Comparison of ENCODE assay signal across 7 mouse cellular contexts in genomic region chr17:30575121-30575904, GRCm38 (mm10). TPM values are rescaled to one million over a fixed set of nuclear protein-coding genes. Genes with fewer than 3 reads are reported as not detected.
DNase-seq lines count a peak whose midpoint lies in the region; ATAC-seq and TF ChIP-seq lines count a peak whose summit lies in the region.

No protein-coding gene starts in this region.

- peaks cover 8% of the 10 kb centered on the region for H3K4me1 ChIP-seq in forebrain, embryonic 11.5 days (replicated peaks; ENCODE audit: control insufficient read depth, insufficient read depth, low read length)
- H3K4me1 ChIP-seq in intestine, postnatal 0 days (replicated peaks; ENCODE audit: control insufficient read depth, insufficient read depth, low read length): peaks cover 11% of the 10 kb centered on the region; the same call in 1 of the 2 replicates
- peaks cover 24% of the 10 kb centered on the region for H3K4me1 ChIP-seq in lung, embryonic 16.5 days (replicated peaks; ENCODE audit: control insufficient read depth, insufficient read depth, low read length)
- peaks cover 17% of the 10 kb centered on the region; the same call in 1 of the 2 replicates for H3K4me1 ChIP-seq in stomach, embryonic 15.5 days

- TF ChIP-seq CTCF in intestine, postnatal 0 days (IDR thresholded peaks at IDR 0.05; ENCODE audit: low read depth): no peak

- peak overlapping the region; percentile 74; the same call in 1 of the 2 replicates for H3K27ac ChIP-seq in forebrain, embryonic 11.5 days (ENCODE audit: low read depth, low read length)
- H3K27ac ChIP-seq in intestine, postnatal 0 days (ENCODE audit: low read depth, low read length): peak overlapping the region; percentile 83
- peak overlapping the region; percentile 91 for H3K27ac ChIP-seq in lung, embryonic 16.5 days (ENCODE audit: low read length)
- peak overlapping the region; percentile 92 for H3K27ac ChIP-seq in stomach, embryonic 15.5 days

- peak overlapping the region; percentile 75 for H3K9ac ChIP-seq in forebrain, embryonic 11.5 days (ENCODE audit: low read length)
- peak overlapping the region; percentile 74 for H3K9ac ChIP-seq in intestine, postnatal 0 days (ENCODE audit: low read depth, low read length)
- peak overlapping the region; percentile 82 for H3K9ac ChIP-seq in lung, embryonic 16.5 days (ENCODE audit: low read length)
- H3K9ac ChIP-seq in stomach, embryonic 15.5 days: peak overlapping the region; percentile 73

- peak overlapping the region; percentile 74 for H3K4me3 ChIP-seq in forebrain, embryonic 11.5 days (ENCODE audit: low read depth, low read length)
- H3K4me3 ChIP-seq in intestine, postnatal 0 days (ENCODE audit: low read depth, low read length): peak overlapping the region; percentile 89
- H3K4me3 ChIP-seq in lung, embryonic 16.5 days (ENCODE audit: low read length): peak overlapping the region; percentile 88
- peak overlapping the region; percentile 83 for H3K4me3 ChIP-seq in stomach, embryonic 15.5 days (replicated peaks)

- no peaks in the 10 kb centered on the region for H3K9me3 ChIP-seq in forebrain, embryonic 11.5 days (ENCODE audit: control insufficient read depth, low read length)
- no peaks in the 10 kb centered on the region for H3K9me3 ChIP-seq in intestine, postnatal 0 days (ENCODE audit: control insufficient read depth)
- H3K9me3 ChIP-seq in lung, embryonic 16.5 days (ENCODE audit: control insufficient read depth, low read length): no peaks in the 10 kb centered on the region
- no peaks in the 10 kb centered on the region for H3K9me3 ChIP-seq in stomach, embryonic 15.5 days

- 8% methylated on average over 35 of the region's 35 CpGs for WGBS in forebrain, embryonic 11.5 days
- 4% methylated on average over 35 of the region's 35 CpGs for WGBS in intestine, postnatal 0 days
- WGBS in lung, embryonic 16.5 days: 3% methylated on average over 35 of the region's 35 CpGs
- 3% methylated on average over 35 of the region's 35 CpGs for WGBS in stomach, embryonic 15.5 days

- no peaks in the 10 kb centered on the region for H3K36me3 ChIP-seq in forebrain, embryonic 11.5 days (ENCODE audit: control insufficient read depth, insufficient read depth, low read length)
- no peaks in the 10 kb centered on the region for H3K36me3 ChIP-seq in intestine, postnatal 0 days (ENCODE audit: control insufficient read depth, insufficient read depth)
- no peaks in the 10 kb centered on the region for H3K36me3 ChIP-seq in lung, embryonic 16.5 days (ENCODE audit: control insufficient read depth, insufficient read depth, low read length)
- no peaks in the 10 kb centered on the region for H3K36me3 ChIP-seq in stomach, embryonic 15.5 days

- H3K4me2 ChIP-seq in forebrain, embryonic 11.5 days (ENCODE audit: low read depth, low read length, severe bottlenecking): peak overlapping the region; percentile 79
- peak overlapping the region; percentile 85 for H3K4me2 ChIP-seq in intestine, postnatal 0 days (replicated peaks; ENCODE audit: low read depth)
- H3K4me2 ChIP-seq in lung, embryonic 16.5 days (ENCODE audit: low read depth, low read length): peak overlapping the region; percentile 94
- H3K4me2 ChIP-seq in stomach, embryonic 15.5 days: peak overlapping the region; percentile 64

- DNase-seq in right cerebral cortex, adult 18-20 months: peak; percentile 72
- no peak for DNase-seq in right cerebral cortex, postnatal 14 days
- peak; percentile 36 for DNase-seq in adipocyte (ENCODE audit: low spot score)
- no peak for DNase-seq in forebrain, embryonic 11.5 days (ENCODE audit: low spot score)

- ATAC-seq in forebrain, embryonic 11.5 days (replicated peaks; ENCODE audit: low FRiP score): peak; percentile 16; the same call in 1 of the 2 replicates
- peak; percentile 12; the same call in 1 of the 2 replicates for ATAC-seq in intestine, postnatal 0 days
- ATAC-seq in lung, embryonic 16.5 days (ENCODE audit: low read depth): peak; percentile 6
- ATAC-seq in stomach, embryonic 15.5 days (ENCODE audit: insufficient read depth, low FRiP score, low read depth): no peak

- H3K27me3 ChIP-seq in forebrain, embryonic 11.5 days (ENCODE audit: control insufficient read depth, insufficient read depth, low read length): no peaks in the 10 kb centered on the region
- H3K27me3 ChIP-seq in intestine, postnatal 0 days (replicated peaks; ENCODE audit: control insufficient read depth, insufficient read depth, low read length): no peaks in the 10 kb centered on the region
- H3K27me3 ChIP-seq in lung, embryonic 16.5 days (ENCODE audit: control insufficient read depth, insufficient read depth, low read depth, low read length): no peaks in the 10 kb centered on the region
- H3K27me3 ChIP-seq in stomach, embryonic 15.5 days (replicated peaks): no peaks in the 10 kb centered on the region

RNA-seq across cellular contexts. Expression of gene Btbd9, which starts 1.0 kb away (rescaled TPM):
- 63.4 and 63.9 TPM in 2 replicates for polyA plus RNA-seq in forebrain, embryonic 11.5 days (2014; fragmentation: Nextera tagmentation; extraction: Ambion mirVana)
- polyA plus RNA-seq in intestine, postnatal 0 days (2015; fragmentation: Nextera tagmentation; extraction: Ambion mirVana): 35.9 and 42.6 TPM in 2 replicates
- polyA plus RNA-seq in lung, embryonic 16.5 days (2015; fragmentation: Nextera tagmentation; extraction: Ambion mirVana): 55.8 and 57.1 TPM in 2 replicates
- 56.0 TPM in 2 replicates for polyA plus RNA-seq in stomach, embryonic 15.5 days (2015; fragmentation: Nextera tagmentation; extraction: Ambion mirVana)

RNA-seq across cellular contexts. Expression of gene Dnah8, which starts 48.8 kb away (rescaled TPM):
- polyA plus RNA-seq in forebrain, embryonic 11.5 days (2014; fragmentation: Nextera tagmentation; extraction: Ambion mirVana): 0.76 and 2.5 TPM in 2 replicates
- 0.35 and 0.72 TPM in 2 replicates for polyA plus RNA-seq in intestine, postnatal 0 days (2015; fragmentation: Nextera tagmentation; extraction: Ambion mirVana)
- polyA plus RNA-seq in lung, embryonic 16.5 days (2015; fragmentation: Nextera tagmentation; extraction: Ambion mirVana): 8.8 and 9.2 TPM in 2 replicates
- 0.89 and 1.0 TPM in 2 replicates for polyA plus RNA-seq in stomach, embryonic 15.5 days (2015; fragmentation: Nextera tagmentation; extraction: Ambion mirVana)

RNA-seq across cellular contexts. Expression of gene Glo1, which starts 51.4 kb away (rescaled TPM):
- 264 and 288 TPM in 2 replicates for polyA plus RNA-seq in forebrain, embryonic 11.5 days (2014; fragmentation: Nextera tagmentation; extraction: Ambion mirVana)
- polyA plus RNA-seq in intestine, postnatal 0 days (2015; fragmentation: Nextera tagmentation; extraction: Ambion mirVana): 169 and 176 TPM in 2 replicates
- polyA plus RNA-seq in lung, embryonic 16.5 days (2015; fragmentation: Nextera tagmentation; extraction: Ambion mirVana): 215 and 221 TPM in 2 replicates
- 216 and 221 TPM in 2 replicates for polyA plus RNA-seq in stomach, embryonic 15.5 days (2015; fragmentation: Nextera tagmentation; extraction: Ambion mirVana)

Comparison
In these comparisons a context has a peak if more than half of its experiments do, and no peak if none do; other contexts are left out.
1. DNase-seq: peak in right cerebral cortex, adult 18-20 months (single experiment) and adipocyte (single experiment); none in right cerebral cortex, postnatal 14 days (single experiment) and forebrain, embryonic 11.5 days (single experiment).
2. Peak in every context shown above with its lines, with median percentiles within 50 percentile points of each other: H3K27ac ChIP-seq, H3K4me2 ChIP-seq, H3K4me3 ChIP-seq and H3K9ac ChIP-seq.